Mouse (Mus musculus) CH12.LX (cell line): ENCODE measurements around the gene I0C0044D17Rik. TPM values are rescaled to one million over a fixed set of nuclear protein-coding genes. Genes with fewer than 3 reads are reported as not detected.

Source experiments
- DNase-seq: peaks from one replicate; pipeline ENCODE4 v3.0.0-alpha.2; 2013; ENCODE audit errors: extremely low read depth
- H3K27ac ChIP-seq: 2 replicates; pipeline ENCODE4 v1.5.1; 2012; ENCODE audit warnings: low read depth, mild to moderate bottlenecking, control low read depth, moderate library complexity; ENCODE audit not compliant: insufficient read depth
- H3K27me3 ChIP-seq: replicated peaks from 2 replicates; pipeline ENCODE3; 2012; ENCODE audit warnings: inconsistent platforms
- H3K36me3 ChIP-seq, 2 experiments: replicated peaks in 1 of 2; 2 replicates each; pipeline versions ENCODE3 to v1.6.1; 2012; ENCODE audit warnings: inconsistent platforms in 1 of 2, low read length in 1 of 2, mild to moderate bottlenecking in 1 of 2, mixed read lengths in 1 of 2, moderate library complexity in 1 of 2; ENCODE audit not compliant: control insufficient read depth in 1 of 2, insufficient read depth in 1 of 2
- H3K4me1 ChIP-seq, 2 experiments: 2 replicates each; pipeline ENCODE4 v1.6.1; 2012; ENCODE audit warnings: inconsistent platforms in 1 of 2, moderate library complexity in 1 of 2; ENCODE audit not compliant: insufficient read depth in 2 of 2, control insufficient read depth in 1 of 2
- H3K4me2 ChIP-seq: 2 replicates; pipeline ENCODE4 v1.6.1; 2012; ENCODE audit warnings: low read depth, mild to moderate bottlenecking, control low read depth; ENCODE audit not compliant: poor library complexity, insufficient read depth, severe bottlenecking
- H3K4me3 ChIP-seq, 3 experiments: fragments of 150-350 bp in 1 of 3; sonication (generic) in 1 of 3; replicated peaks in 1 of 3; 2 replicates each; pipeline versions ENCODE3 to v1.5.1; 2011 to 2012; ENCODE audit warnings: low read depth in 2 of 3, low read length in 2 of 3, mild to moderate bottlenecking in 2 of 3, moderate library complexity in 2 of 3, control low read depth in 1 of 3, improper control_type of control experiment in 1 of 3, inconsistent platforms in 1 of 3, mixed read lengths in 1 of 3; ENCODE audit not compliant: poor library complexity in 1 of 3
- H3K79me2 ChIP-seq: replicated peaks from 2 replicates; pipeline ENCODE4 v1.6.1; 2012; ENCODE audit warnings: mild to moderate bottlenecking, moderate library complexity; ENCODE audit not compliant: control insufficient read depth, poor library complexity, insufficient read depth, severe bottlenecking; ENCODE audit errors: extremely low read depth
- H3K9ac ChIP-seq: 2 replicates; pipeline ENCODE4 v1.6.1; 2012; ENCODE audit warnings: low read depth, mild to moderate bottlenecking, control low read depth, moderate library complexity; ENCODE audit not compliant: insufficient read depth
- H3K9me3 ChIP-seq: replicated peaks from 2 replicates; pipeline ENCODE3; 2012; ENCODE audit warnings: low read length, inconsistent platforms, mixed read lengths
- BHLHE40 ChIP-seq: IDR thresholded peaks from 2 replicates; pipeline ENCODE4 v1.6.1; 2011; ENCODE audit warnings: mild to moderate bottlenecking, low read depth, low read length, improper control_type of control experiment
- CHD1 ChIP-seq: IDR thresholded peaks from 2 replicates; pipeline ENCODE4 v1.6.1; 2012; ENCODE audit warnings: low read depth, low read length, improper control_type of control experiment, inconsistent platforms
- CHD2 ChIP-seq: IDR thresholded peaks from 2 replicates; pipeline ENCODE4 v1.6.1; 2011; ENCODE audit warnings: low read length, improper control_type of control experiment
- CTCF ChIP-seq, 2 experiments: IDR thresholded peaks in 1 of 2; conservative IDR thresholded peaks in 1 of 2; 2 replicates each; pipeline ENCODE4 v1.5.1; 2011 to 2012; ENCODE audit warnings: low read depth in 2 of 2, low read length in 2 of 2, improper control_type of control experiment in 1 of 2, inconsistent platforms in 1 of 2, mild to moderate bottlenecking in 1 of 2, moderate library complexity in 1 of 2
- E2F4 ChIP-seq: IDR thresholded peaks from 2 replicates; pipeline ENCODE4 v1.6.1; 2011; ENCODE audit warnings: low read depth, low read length, improper control_type of control experiment; ENCODE audit not compliant: insufficient replicate concordance
- ELF1 ChIP-seq: IDR thresholded peaks from 2 replicates; pipeline ENCODE4 v1.6.1; 2014; ENCODE audit warnings: low read depth, mild to moderate bottlenecking, inconsistent platforms, low read length, improper control_type of control experiment
- ETS1 ChIP-seq: conservative IDR thresholded peaks from 2 replicates; pipeline ENCODE4 v1.6.1; 2012; ENCODE audit warnings: low read depth, mild to moderate bottlenecking, inconsistent platforms, low read length, improper control_type of control experiment, moderate library complexity
- GABPA ChIP-seq: IDR thresholded peaks from 2 replicates; pipeline ENCODE4 v1.6.1; 2012; ENCODE audit warnings: low read depth, low read length, improper control_type of control experiment, inconsistent platforms; ENCODE audit not compliant: insufficient replicate concordance
- IRF4 ChIP-seq: IDR thresholded peaks from 2 replicates; pipeline ENCODE4 v1.6.1; 2014; ENCODE audit warnings: low read depth, mild to moderate bottlenecking, inconsistent platforms, low read length, improper control_type of control experiment
- JUND ChIP-seq: conservative IDR thresholded peaks from 2 replicates; pipeline ENCODE4 v1.6.1; 2011; ENCODE audit warnings: low read depth, low read length, improper control_type of control experiment
- KAT2A ChIP-seq: IDR thresholded peaks from 2 replicates; pipeline ENCODE4 v1.6.1; 2012; ENCODE audit warnings: low read length, improper control_type of control experiment, inconsistent platforms; ENCODE audit not compliant: insufficient replicate concordance
- MAZ ChIP-seq: IDR thresholded peaks from 2 replicates; pipeline ENCODE4 v1.6.1; 2012; ENCODE audit warnings: low read depth, mild to moderate bottlenecking, inconsistent platforms, low read length, improper control_type of control experiment, moderate library complexity
- MEF2A ChIP-seq: IDR thresholded peaks from 2 replicates; pipeline ENCODE4 v1.6.1; 2014; ENCODE audit warnings: low read depth, mild to moderate bottlenecking, inconsistent platforms, low read length, improper control_type of control experiment, borderline replicate concordance
- MXI1 ChIP-seq: IDR thresholded peaks from 2 replicates; pipeline ENCODE4 v1.6.1; 2011; ENCODE audit warnings: mild to moderate bottlenecking, low read depth, low read length, improper control_type of control experiment
- MYC ChIP-seq: IDR thresholded peaks from 2 replicates; pipeline ENCODE4 v1.6.1; 2011; ENCODE audit warnings: low read depth, mild to moderate bottlenecking, improper control_type of control experiment, low read length
- NELFE ChIP-seq: IDR thresholded peaks from 2 replicates; pipeline ENCODE4 v1.6.1; 2011; ENCODE audit warnings: low read depth, low read length, improper control_type of control experiment
- POLR2AphosphoS2 ChIP-seq: IDR thresholded peaks from 2 replicates; pipeline ENCODE4 v1.6.1; 2011; ENCODE audit warnings: low read depth, low read length, improper control_type of control experiment
- RAD21 ChIP-seq: IDR thresholded peaks from 2 replicates; pipeline ENCODE4 v1.6.1; 2011; ENCODE audit warnings: low read depth, mild to moderate bottlenecking, low read length, improper control_type of control experiment, moderate library complexity
- SIN3A ChIP-seq: IDR thresholded peaks from 2 replicates; pipeline ENCODE4 v1.6.1; 2012; ENCODE audit warnings: low read length, improper control_type of control experiment, inconsistent platforms
- SMC3 ChIP-seq: IDR thresholded peaks from 2 replicates; pipeline ENCODE4 v1.6.1; 2011; ENCODE audit warnings: low read depth, low read length, improper control_type of control experiment
- TCF12 ChIP-seq: IDR thresholded peaks from 2 replicates; pipeline ENCODE4 v1.6.1; 2014; ENCODE audit warnings: low read depth, mild to moderate bottlenecking, inconsistent platforms, low read length, improper control_type of control experiment
- UBTF ChIP-seq: IDR thresholded peaks from 2 replicates; pipeline ENCODE4 v1.6.1; 2012; ENCODE audit warnings: low read depth, mild to moderate bottlenecking, inconsistent platforms, low read length, improper control_type of control experiment, moderate library complexity
- USF1 ChIP-seq: IDR thresholded peaks from 2 replicates; pipeline ENCODE4 v1.6.1; 2014; ENCODE audit warnings: low read depth, mild to moderate bottlenecking, inconsistent platforms, low read length, improper control_type of control experiment
- USF2 ChIP-seq: conservative IDR thresholded peaks from 2 replicates; pipeline ENCODE4 v1.6.1; 2011; ENCODE audit warnings: low read depth, low read length, improper control_type of control experiment
- ZKSCAN1 ChIP-seq: IDR thresholded peaks from 2 replicates; pipeline ENCODE4 v1.6.1; 2012; ENCODE audit warnings: low read depth, inconsistent platforms, low read length, improper control_type of control experiment, borderline replicate concordance
- ZMIZ1 ChIP-seq: IDR thresholded peaks from 2 replicates; pipeline ENCODE4 v1.6.1; 2012; ENCODE audit warnings: low read depth, mild to moderate bottlenecking, inconsistent platforms, low read length, improper control_type of control experiment
- ZNF384 ChIP-seq: IDR thresholded peaks from 2 replicates; pipeline ENCODE4 v1.6.1; 2012; ENCODE audit warnings: low read depth, low read length, improper control_type of control experiment, inconsistent platforms
- dilution Hi-C: fragments of 300-500 bp; cut with MboI; formaldehyde crosslinking; loops from 2 replicates; pipeline ENCODE4 v1.14.3; 2020; ENCODE audit warnings: low sequenced_read_pairs; ENCODE audit not compliant: extremely low pct_unique_long_range_greater_than_20kb, extremely low pct_ligation_motif_present
- in situ Hi-C: fragments of 300-500 bp; cut with MboI; formaldehyde crosslinking; loops from 3 replicates; pipeline ENCODE4 v1.14.3; 2019; ENCODE audit warnings: low sequenced_read_pairs, low pct_ligation_motif_present, low pct_unique_long_range_greater_than_20kb, mixed read lengths
- polyA plus RNA-seq: library from polyadenylated mRNA; unstranded; fragments of >175 nt; gene quantifications from 2 replicates; pipeline ENCODE4 v1.2.1, GENCODE M21; 2012; ENCODE audit warnings: low read depth; ENCODE audit not compliant: insufficient read length
- total RNA-seq, 2 experiments: library from RNA; depleted of rRNA; stranded (reverse); fragments of 300-350 nt in 1 of 2; fragments of >200 nt in 1 of 2; gene quantifications; 2 replicates each; pipeline ENCODE4 v1.2.3; 2012 to 2014

The I0C0044D17Rik gene
- total and polyA plus RNA-seq, 3 experiments, result not detected

DNA sequence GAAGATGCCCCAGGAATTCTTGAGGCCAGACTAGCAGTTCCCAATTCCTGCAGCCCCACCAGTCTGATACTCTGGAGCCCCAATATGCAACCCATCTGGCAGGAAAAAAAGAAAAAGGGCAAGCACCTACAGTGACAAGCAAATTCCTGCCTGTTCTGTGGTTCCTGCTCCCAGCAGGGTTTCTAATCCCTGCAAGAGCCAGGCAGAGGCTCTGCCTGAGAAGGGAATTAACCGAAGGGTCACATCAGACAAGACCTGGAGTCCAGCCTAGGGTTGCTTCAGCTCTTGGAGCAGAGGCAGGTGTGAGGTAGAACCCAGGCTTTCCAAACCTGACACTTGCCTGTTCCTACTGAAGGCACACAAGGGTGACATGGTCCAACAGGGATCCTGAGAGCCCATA, 32.9 kb downstream of the I0C0044D17Rik start:
- in situ Hi-C loops, result no loop called here
- TF ChIP-seq USF2 (no peak), RAD21 (no peak), GABPA (no peak), ZNF384 (no peak), JUND (no peak), ETS1 (no peak), TCF12 (no peak), CHD2 (no peak), SMC3 (no peak), IRF4 (no peak), MXI1 (no peak), NELFE (no peak), USF1 (no peak), MAZ (no peak), CTCF (conservative IDR thresholded peaks at IDR 0.05 in 1 of 2, IDR thresholded peaks at IDR 0.05 in 1 of 2; ENCODE audit: low read depth in 2 of 2, low read length in 2 of 2) (no peak), ELF1 (no peak), ZMIZ1 (no peak)
- TF ChIP-seq, all 38 proteins: peak for 0
- Histone ChIP-seq H3K4me2 (no peak overlapping the region), H3K36me3 (no peaks in the 10 kb centered on the region), H3K27me3 (no peaks in the 10 kb centered on the region), H3K9me3 (peaks cover 86% of the 10 kb centered on the region), H3K9ac (no peak overlapping the region), H3K4me1 (no peaks in the 10 kb centered on the region), H3K79me2 (no peaks in the 10 kb centered on the region), H3K27ac (no peak overlapping the region), H3K4me3 (no peak overlapping the region)
- dilution Hi-C loops, result no loop called here
- no peak for DNase-seq

DNA sequence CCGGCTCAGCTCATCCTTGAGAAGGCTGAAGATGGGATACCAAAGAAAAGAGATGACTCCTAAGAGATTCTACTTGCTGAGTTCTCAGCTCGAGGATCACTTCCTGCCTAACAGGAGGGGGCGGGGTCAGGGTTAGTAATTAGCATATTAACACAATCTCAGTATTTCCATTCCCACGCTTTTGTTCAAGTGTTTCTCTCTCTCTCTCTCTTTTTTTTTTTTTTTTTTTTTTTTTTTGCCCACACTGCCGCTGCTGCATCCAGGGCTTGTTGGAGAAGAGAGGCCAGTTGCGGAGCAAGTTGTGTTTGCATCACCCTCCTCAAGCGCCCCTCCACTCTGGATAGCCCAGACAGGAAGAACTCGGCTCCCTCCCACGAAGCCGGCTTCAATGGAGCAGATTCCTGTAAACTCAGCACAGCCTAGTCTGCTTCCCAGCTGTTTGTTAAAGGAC, 33.8 kb downstream of the I0C0044D17Rik start:
- Histone ChIP-seq H3K79me2 (no peaks in the 10 kb centered on the region), H3K9ac (no peak overlapping the region), H3K27me3 (no peaks in the 10 kb centered on the region), H3K27ac (no peak overlapping the region), H3K9me3 (peaks cover 84% of the 10 kb centered on the region), H3K4me2 (no peak overlapping the region), H3K4me3 (no peak overlapping the region), H3K36me3 (no peaks in the 10 kb centered on the region), H3K4me1 (no peaks in the 10 kb centered on the region)
- dilution Hi-C loops (no loop called here), in situ Hi-C loops (no loop called here)
- DNase-seq, result no peak
- TF ChIP-seq KAT2A, result no peak
- TF ChIP-seq MYC, result no peak
- no peak for TF ChIP-seq CHD1
- no peak for TF ChIP-seq CTCF (conservative IDR thresholded peaks at IDR 0.05 in 1 of 2, IDR thresholded peaks at IDR 0.05 in 1 of 2; ENCODE audit: low read depth in 2 of 2, low read length in 2 of 2)
- no peak for TF ChIP-seq ZMIZ1
- TF ChIP-seq UBTF, result no peak
- no peak for TF ChIP-seq MEF2A
- TF ChIP-seq IRF4, result no peak
- TF ChIP-seq ETS1, result no peak
- no peak for TF ChIP-seq E2F4
- TF ChIP-seq RAD21, result no peak
- no peak for TF ChIP-seq SIN3A
- TF ChIP-seq GABPA, result no peak
- TF ChIP-seq BHLHE40, result no peak
- no peak for TF ChIP-seq ZKSCAN1
- TF ChIP-seq MXI1, result no peak
- TF ChIP-seq POLR2AphosphoS2, result no peak
